Mouse (Mus musculus): ENCODE measurements around the gene Aldh3b3. TPM values are rescaled to one million over a fixed set of nuclear protein-coding genes. Genes with fewer than 3 reads are reported as not detected.
A peak's percentile ranks its signal among the peaks of the same experiment; 100 is the strongest.
"Not testable (repeated sequence)": the region's sequence is repeated elsewhere in the genome, so short reads cannot be mapped to it uniquely, and the experiment has no call there.

The Aldh3b3 gene
- polyA plus RNA-seq, 1 experiment from 2014 or later = not detected

- 68% methylated on average over 11 of the region's 11 CpGs for WGBS
- H3K4me3 ChIP-seq = no peak overlapping the region
- DNase-seq (ENCODE audit: low spot score) = no peak
- H3K27me3 ChIP-seq (ENCODE audit: low read depth, poor library complexity, severe bottlenecking) = no peaks in the 10 kb centered on the region
- H3K27ac ChIP-seq = no peak overlapping the region
- H3K9me3 ChIP-seq (replicated peaks) = no peaks in the 10 kb centered on the region
- H3K36me3 ChIP-seq = no peaks in the 10 kb centered on the region
- peaks cover 11% of the 10 kb centered on the region; the same call in 1 of the 2 replicates for H3K4me1 ChIP-seq
These were observed 8.1 kb downstream of the Aldh3b3 start for GRCm38 (mm10) chr19:3966330-3967075.

GRCm38 (mm10) chr19:3967258-3967657 is 8.8 kb downstream of the Aldh3b3 start:
- WGBS = 66% methylated on average over 3 of the region's 3 CpGs
- Histone ChIP-seq H3K27ac (no peak overlapping the region), H3K4me1 (peaks cover 15% of the 10 kb centered on the region), H3K27me3 (ENCODE audit: low read depth, poor library complexity, severe bottlenecking) (no peaks in the 10 kb centered on the region), H3K9me3 (replicated peaks) (no peaks in the 10 kb centered on the region), H3K4me3 (no peak overlapping the region), H3K36me3 (no peaks in the 10 kb centered on the region)
- no peak for DNase-seq (ENCODE audit: low spot score)

- Histone ChIP-seq H3K27me3 (ENCODE audit: low read depth, poor library complexity, severe bottlenecking) (no peaks in the 10 kb centered on the region), H3K4me3 (no peak within 1 kb of the TSS), H3K27ac (peak within 1 kb of the TSS; percentile 44; the same call in 1 of the 2 replicates), H3K4me1 (peaks cover 22% of the 10 kb centered on the region), H3K9me3 (replicated peaks) (no peaks in the 10 kb centered on the region), H3K36me3 (no peaks in the 10 kb centered on the region)
- no peak for DNase-seq (ENCODE audit: low spot score)
- WGBS = 31% methylated on average over 9 of the region's 9 CpGs
These were observed 13.8 kb downstream of the Aldh3b3 start, which contains the start of gene Aldh3b2 for GRCm38 (mm10) chr19:3972229-3972628. Gene Aldh3b2, plus strand, starts transcription at chr19:3972328.

- not testable (repeated sequence) for DNase-seq (ENCODE audit: low spot score); H3K27ac ChIP-seq; H3K4me3 ChIP-seq; H3K36me3 ChIP-seq; H3K27me3 ChIP-seq (ENCODE audit: low read depth, poor library complexity, severe bottlenecking); H3K9me3 ChIP-seq (replicated peaks)
- WGBS = 92% methylated on average over 6 of the region's 6 CpGs
- peaks cover 13% of the 10 kb centered on the region for H3K4me1 ChIP-seq
These were observed 16.2 kb downstream of the Aldh3b3 start for GRCm38 (mm10) chr19:3974608-3975007.

- DNase-seq (ENCODE audit: low spot score) = no peak
- H3K36me3 ChIP-seq = no peaks in the 10 kb centered on the region
- no peak overlapping the region for H3K27ac ChIP-seq
- 87% methylated on average over 2 of the region's 2 CpGs for WGBS
- peaks cover 16% of the 10 kb centered on the region for H3K4me1 ChIP-seq
- no peak overlapping the region for H3K4me3 ChIP-seq
- H3K27me3 ChIP-seq (ENCODE audit: low read depth, poor library complexity, severe bottlenecking) = no peaks in the 10 kb centered on the region
- no peaks in the 10 kb centered on the region for H3K9me3 ChIP-seq (replicated peaks)
These were observed 17.4 kb downstream of the Aldh3b3 start for GRCm38 (mm10) chr19:3975866-3976265.

- H3K4me1 ChIP-seq = peaks cover 27% of the 10 kb centered on the region
- no peak overlapping the region for H3K4me3 ChIP-seq
- peak; percentile 72 for DNase-seq (ENCODE audit: low spot score)
- H3K27me3 ChIP-seq (ENCODE audit: low read depth, poor library complexity, severe bottlenecking) = no peaks in the 10 kb centered on the region
- WGBS = 13% methylated on average over 4 of the region's 4 CpGs
- H3K36me3 ChIP-seq = no peaks in the 10 kb centered on the region
- H3K27ac ChIP-seq = peak overlapping the region; percentile 46; the same call in 1 of the 2 replicates
- H3K9me3 ChIP-seq (replicated peaks) = no peaks in the 10 kb centered on the region
These were observed 21.9 kb downstream of the Aldh3b3 start for GRCm38 (mm10) chr19:3980309-3980708.

GRCm38 (mm10) chr19:3980917-3981316 is 22.5 kb downstream of the Aldh3b3 start:
- Histone ChIP-seq H3K27ac (no peak overlapping the region), H3K9me3 (replicated peaks) (no peaks in the 10 kb centered on the region), H3K27me3 (ENCODE audit: low read depth, poor library complexity, severe bottlenecking) (no peaks in the 10 kb centered on the region), H3K4me1 (peaks cover 32% of the 10 kb centered on the region), H3K36me3 (no peaks in the 10 kb centered on the region), H3K4me3 (no peak overlapping the region)
- no peak for DNase-seq (ENCODE audit: low spot score)
- WGBS = 75% methylated on average over 9 of the region's 9 CpGs

GRCm38 (mm10) chr19:3983527-3984200 is 25.2 kb downstream of the Aldh3b3 start:
- Histone ChIP-seq H3K27ac (peak overlapping the region; percentile 25), H3K4me3 (no peak overlapping the region), H3K9me3 (replicated peaks) (no peaks in the 10 kb centered on the region), H3K27me3 (ENCODE audit: low read depth, poor library complexity, severe bottlenecking) (no peaks in the 10 kb centered on the region), H3K4me1 (peaks cover 41% of the 10 kb centered on the region), H3K36me3 (no peaks in the 10 kb centered on the region)
- WGBS = 52% methylated on average over 9 of the region's 9 CpGs
- DNase-seq (ENCODE audit: low spot score) = no peak

GRCm38 (mm10) chr19:3985261-3985681 is 26.8 kb downstream of the Aldh3b3 start:
- WGBS = 37% methylated on average over 8 of the region's 8 CpGs
- Histone ChIP-seq H3K27me3 (ENCODE audit: low read depth, poor library complexity, severe bottlenecking) (no peaks in the 10 kb centered on the region), H3K4me1 (peaks cover 38% of the 10 kb centered on the region), H3K4me3 (no peak overlapping the region), H3K27ac (peak overlapping the region; percentile 76), H3K36me3 (no peaks in the 10 kb centered on the region), H3K9me3 (replicated peaks) (no peaks in the 10 kb centered on the region)
- no peak for DNase-seq (ENCODE audit: low spot score)

GRCm38 (mm10) chr19:3986334-3986733 is 27.9 kb downstream of the Aldh3b3 start, which contains the start of gene Acy3:
Gene Acy3, plus strand, starts transcription at chr19:3986570.
- H3K9me3 ChIP-seq (replicated peaks) = no peaks in the 10 kb centered on the region
- DNase-seq (ENCODE audit: low spot score) = peak; percentile 55
- 0 out of 2 replicates have a peak within 1 kb of the TSS, but pooled peaks have one; percentile 12 for H3K4me3 ChIP-seq
- WGBS = 16% methylated on average over 8 of the region's 8 CpGs
- H3K4me1 ChIP-seq = peaks cover 46% of the 10 kb centered on the region
- H3K27me3 ChIP-seq (ENCODE audit: low read depth, poor library complexity, severe bottlenecking) = no peaks in the 10 kb centered on the region
- peak within 1 kb of the TSS; percentile 76 for H3K27ac ChIP-seq
- no peaks in the 10 kb centered on the region for H3K36me3 ChIP-seq

GRCm38 (mm10) chr19:3988066-3988465 is 29.6 kb downstream of the Aldh3b3 start:
- no peak for DNase-seq (ENCODE audit: low spot score)
- H3K36me3 ChIP-seq = no peaks in the 10 kb centered on the region
- H3K27me3 ChIP-seq (ENCODE audit: low read depth, poor library complexity, severe bottlenecking) = 0 out of 2 replicates have a peak, but pooled peaks cover 5% of the 10 kb centered on the region
- no peak overlapping the region for H3K4me3 ChIP-seq
- WGBS = 92% methylated on average over 14 of the region's 14 CpGs
- no peaks in the 10 kb centered on the region for H3K9me3 ChIP-seq (replicated peaks)
- no peak overlapping the region for H3K27ac ChIP-seq
- peaks cover 50% of the 10 kb centered on the region for H3K4me1 ChIP-seq

- H3K27me3 ChIP-seq (ENCODE audit: low read depth, poor library complexity, severe bottlenecking) = 0 out of 2 replicates have a peak, but pooled peaks cover 5% of the 10 kb centered on the region
- no peak overlapping the region for H3K4me3 ChIP-seq
- H3K27ac ChIP-seq = no peak overlapping the region
- no peaks in the 10 kb centered on the region for H3K9me3 ChIP-seq (replicated peaks)
- H3K36me3 ChIP-seq = no peaks in the 10 kb centered on the region
- no peak for DNase-seq (ENCODE audit: low spot score)
- H3K4me1 ChIP-seq = peaks cover 43% of the 10 kb centered on the region
- WGBS = 86% methylated on average over 4 of the region's 4 CpGs
These were observed 30.3 kb downstream of the Aldh3b3 start for GRCm38 (mm10) chr19:3988750-3989149.

- 24% methylated on average over 6 of the region's 6 CpGs for WGBS
- H3K36me3 ChIP-seq = no peaks in the 10 kb centered on the region
- peaks cover 32% of the 10 kb centered on the region for H3K4me1 ChIP-seq
- H3K27me3 ChIP-seq (ENCODE audit: low read depth, poor library complexity, severe bottlenecking) = 0 out of 2 replicates have a peak, but pooled peaks cover 5% of the 10 kb centered on the region
- H3K9me3 ChIP-seq (replicated peaks) = no peaks in the 10 kb centered on the region
- H3K4me3 ChIP-seq = no peak overlapping the region
- DNase-seq (ENCODE audit: low spot score) = peak; percentile 53
- H3K27ac ChIP-seq = no peak overlapping the region
These were observed 32.4 kb downstream of the Aldh3b3 start for GRCm38 (mm10) chr19:3990804-3991203.

Data from limb, embryonic 10.5 days (tissue).